Mouse (Mus musculus) cerebellum, adult 2 months (tissue): Measurements from ENCODE around the gene Ushbp1. TPM values are rescaled to one million over a fixed set of nuclear protein-coding genes. Genes with fewer than 3 reads are reported as not detected.
"Not testable (repeated sequence)": the region's sequence is repeated elsewhere in the genome, so short reads cannot be mapped to it uniquely, and the experiment has no call there.

Experiments used
- DNase-seq, 2 experiments: peaks; one replicate each; pipeline ENCODE4 v3.0.0; 2021
- H3K27ac ChIP-seq: fragments of 200-500 bp; 2 replicates; pipeline ENCODE4 v1.5.1; 2012; ENCODE audit warnings: low read length, control low read depth, inconsistent platforms; ENCODE audit not compliant: insufficient read depth
- H3K27me3 ChIP-seq: fragments of 200-500 bp; 2 replicates; pipeline ENCODE4 v1.6.1; 2012; ENCODE audit warnings: inconsistent platforms, mild to moderate bottlenecking, low read length, moderate library complexity; ENCODE audit not compliant: control insufficient read depth, insufficient read depth
- H3K4me1 ChIP-seq: fragments of 200-500 bp; 2 replicates; pipeline ENCODE4 v1.6.1; 2011; ENCODE audit warnings: low read length; ENCODE audit not compliant: control insufficient read depth, insufficient read depth
- H3K4me3 ChIP-seq: fragments of 200-500 bp; replicated peaks from 2 replicates; pipeline ENCODE3; 2011; ENCODE audit warnings: mild to moderate bottlenecking, low read depth, low read length, control low read depth; ENCODE audit not compliant: insufficient read depth
- CTCF ChIP-seq: fragments of 200-500 bp; IDR thresholded peaks from 2 replicates; pipeline ENCODE4 v1.5.1; 2011; ENCODE audit warnings: low read depth, mild to moderate bottlenecking, control low read depth, low read length, moderate library complexity, borderline replicate concordance; ENCODE audit not compliant: insufficient read depth
- POLR2A ChIP-seq: fragments of 200-500 bp; IDR thresholded peaks from 2 replicates; pipeline ENCODE4 v1.6.1; 2011; ENCODE audit warnings: low read length, control low read depth, borderline replicate concordance; ENCODE audit not compliant: insufficient read depth
- WGBS: fragments of 180-500 bp; shearing (Covaris S2); methylation state at CpG from one replicate; pipeline ENCODE4 v1.1.7; 2018; 5-methylcytosine and 5-hydroxymethylcytosine counted together
- polyA plus RNA-seq: library from polyadenylated mRNA; depleted of rRNA; stranded (reverse); fragments of >200 nt; gene quantifications from 2 replicates; pipeline ENCODE4 v1.2.3, GENCODE M21; 2012; rRNA removed

Gene Ushbp1
- polyA plus RNA-seq, 1 experiment: 9.7 TPM

DNA sequence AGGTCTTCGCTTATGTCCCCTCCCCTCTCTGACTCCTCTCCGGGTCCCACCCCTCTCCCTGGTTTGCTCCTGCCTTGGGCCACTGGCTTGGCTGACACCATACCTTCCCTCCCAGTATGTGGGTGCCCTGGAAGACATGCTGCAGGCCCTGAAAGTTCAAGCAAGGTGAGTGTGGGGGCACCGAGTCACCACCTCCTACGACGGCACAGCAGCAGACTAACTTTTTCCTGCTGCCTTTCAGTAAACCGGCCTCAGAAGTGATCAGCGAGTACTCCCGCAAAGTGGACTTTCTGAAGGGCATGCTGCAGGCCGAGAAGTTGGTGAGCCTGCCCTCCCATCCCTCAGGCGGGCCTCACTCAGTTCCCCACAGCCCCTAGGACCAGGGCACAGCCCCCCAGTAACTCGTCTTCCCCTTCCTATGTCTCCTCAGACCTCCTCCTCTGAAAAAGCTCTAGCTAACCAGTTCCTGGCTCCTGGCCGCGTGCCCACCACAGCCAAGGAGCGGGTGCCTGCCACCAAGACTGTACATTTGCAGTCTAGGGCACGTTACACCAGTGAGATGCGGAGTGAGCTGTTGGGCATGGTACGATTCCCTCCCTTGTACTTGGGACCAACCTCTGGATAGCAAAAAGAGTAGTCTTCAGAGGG is 27.9 kb downstream of the Ushbp1 start:
- Histone ChIP-seq H3K4me1 (peaks cover 5% of the 10 kb centered on the region; the same call in 1 of the 2 replicates), H3K27ac (peak overlapping the region; percentile 62), H3K4me3 (peak overlapping the region; percentile 60), H3K27me3 (no peaks in the 10 kb centered on the region)
- 23% methylated on average over 17 of the region's 17 CpGs for WGBS
- TF ChIP-seq POLR2A (no peak), CTCF (no peak)
- peak in 1 of 2 experiments; percentile 50 for DNase-seq

DNA sequence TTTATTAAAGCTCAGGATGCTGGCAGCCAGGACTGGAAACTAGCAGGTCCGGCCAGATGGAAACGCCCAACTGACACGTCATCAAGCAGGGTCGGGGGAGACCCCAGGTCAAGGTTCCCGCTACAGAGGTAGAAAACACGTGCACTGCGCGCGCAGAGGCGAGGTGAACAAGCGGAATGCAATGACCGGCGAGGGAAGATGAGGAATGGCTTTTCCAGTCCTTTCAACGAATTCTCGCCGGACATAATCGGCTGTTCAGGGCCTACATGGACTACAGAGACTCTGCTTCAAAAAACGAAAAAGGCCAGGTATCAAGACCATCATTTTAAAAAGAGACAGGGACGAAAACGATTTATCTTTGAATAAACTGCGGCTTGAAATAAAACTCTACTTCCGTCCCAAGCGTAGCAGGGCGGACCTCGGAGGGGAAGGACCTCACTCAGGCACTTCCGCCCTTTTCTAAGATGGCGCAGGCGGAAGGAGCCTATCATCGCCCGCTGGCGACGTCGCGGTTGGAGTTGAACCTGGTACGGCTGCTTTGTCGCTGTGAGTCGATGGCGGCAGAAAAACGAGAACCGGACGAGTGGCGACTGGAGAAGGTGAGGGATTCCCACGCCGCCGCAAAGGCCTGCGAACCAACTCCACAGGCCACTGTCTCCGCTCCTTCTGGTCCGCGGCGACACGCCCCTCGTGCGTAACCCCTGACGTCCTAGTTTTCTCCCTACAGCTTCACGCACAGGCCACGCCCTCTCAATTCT is 28.7 kb downstream of the Ushbp1 start, which contains the start of gene Use1:
Use1 (plus strand) TSS at position 78 of the 758 bp plus-strand sequence.
- peak; percentile 92 to 93 for DNase-seq
- Histone ChIP-seq H3K4me3 (peak within 1 kb of the TSS; percentile 60), H3K27me3 (no peaks in the 10 kb centered on the region), H3K4me1 (peaks cover 5% of the 10 kb centered on the region; the same call in 1 of the 2 replicates), H3K27ac (peak within 1 kb of the TSS; percentile 71)
- under 1% methylated on average over 56 of the region's 56 CpGs for WGBS
- TF ChIP-seq CTCF (no peak), POLR2A (peak; percentile 73; the same call in 1 of the 2 replicates)

DNA sequence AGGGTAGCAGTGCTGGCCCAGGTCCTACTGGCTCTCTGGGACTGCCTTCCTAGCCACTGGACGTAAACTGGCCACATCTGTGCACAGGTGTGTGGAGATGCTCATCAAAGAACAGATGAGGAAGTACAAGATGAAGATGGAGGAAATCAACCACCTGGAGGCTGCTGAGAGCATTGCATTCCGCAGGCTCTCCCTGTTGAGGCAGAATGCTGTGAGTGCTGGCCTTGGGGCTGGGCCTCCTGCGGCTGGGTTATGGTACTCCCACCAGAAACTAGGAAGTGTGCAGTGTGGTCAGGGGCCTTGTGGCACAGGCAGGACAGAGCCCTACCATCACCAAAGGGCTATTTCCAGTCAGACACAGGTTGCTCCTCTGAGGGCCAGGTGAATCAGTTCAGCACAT is 37.6 kb downstream of the Ushbp1 start:
- Histone ChIP-seq H3K27me3 (no peaks in the 10 kb centered on the region), H3K27ac (no peak overlapping the region), H3K4me3 (no peak overlapping the region), H3K4me1 (no peaks in the 10 kb centered on the region)
- WGBS: 88% methylated on average over 3 of the region's 3 CpGs
- TF ChIP-seq CTCF (no peak), POLR2A (no peak)
- no peak for DNase-seq

- DNase-seq: no peak
- Histone ChIP-seq H3K4me3 (no peak overlapping the region), H3K4me1 (no peaks in the 10 kb centered on the region), H3K27me3 (no peaks in the 10 kb centered on the region), H3K27ac (no peak overlapping the region)
- WGBS: 94% methylated on average over 1 of the region's 1 CpGs
- TF ChIP-seq POLR2A: no peak
- TF ChIP-seq CTCF: no peak
These were observed 44.1 kb downstream of the Ushbp1 start for GRCm38 (mm10) chr8:71351520-71351919.

- 57% methylated on average over 3 of the region's 3 CpGs for WGBS
- Histone ChIP-seq H3K4me3 (no peak overlapping the region), H3K27ac (no peak overlapping the region), H3K4me1 (no peaks in the 10 kb centered on the region), H3K27me3 (no peaks in the 10 kb centered on the region)
- no peak for TF ChIP-seq CTCF
- no peak for DNase-seq
These were observed 44.5 kb downstream of the Ushbp1 start for GRCm38 (mm10) chr8:71351117-71351516.

DNA sequence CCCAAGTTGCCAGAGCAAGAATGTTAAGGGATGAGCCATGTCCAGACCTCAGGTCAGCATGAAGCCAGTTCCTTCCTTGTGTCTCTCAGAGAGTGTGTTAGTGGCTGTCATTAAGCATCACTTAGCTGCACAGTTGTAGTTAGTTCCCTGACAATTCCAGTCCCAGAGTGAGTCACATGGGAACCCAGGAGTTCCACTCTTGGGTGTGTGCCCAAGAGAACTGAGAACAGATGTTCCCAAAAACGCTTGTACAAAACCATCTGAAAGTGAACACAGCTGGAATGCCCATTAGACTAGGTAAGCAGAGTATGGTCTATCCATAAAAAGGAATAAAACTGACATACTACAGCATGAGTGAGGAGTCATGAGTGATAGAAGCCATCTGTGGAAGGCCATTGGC is 49.0 kb downstream of the Ushbp1 start:
- WGBS: 45% methylated on average over 1 of the region's 1 CpGs
- H3K27me3 ChIP-seq: no peaks in the 10 kb centered on the region
- H3K4me3 ChIP-seq: no peak overlapping the region
- H3K4me1 ChIP-seq: no peaks in the 10 kb centered on the region
- no peak for DNase-seq
- no peak for TF ChIP-seq CTCF
- H3K27ac ChIP-seq: no peak overlapping the region

GRCm38 (mm10) chr8:71340625-71341024 is 55.0 kb downstream of the Ushbp1 start:
- TF ChIP-seq CTCF: peak; percentile 52; the same call in 1 of the 2 replicates
- no peak for TF ChIP-seq POLR2A
- DNase-seq: peak in 1 of 2 experiments; percentile 28
- Histone ChIP-seq H3K27ac (no peak overlapping the region), H3K4me1 (no peaks in the 10 kb centered on the region), H3K4me3 (no peak overlapping the region), H3K27me3 (no peaks in the 10 kb centered on the region)
- WGBS: 84% methylated on average over 5 of the region's 5 CpGs

DNA sequence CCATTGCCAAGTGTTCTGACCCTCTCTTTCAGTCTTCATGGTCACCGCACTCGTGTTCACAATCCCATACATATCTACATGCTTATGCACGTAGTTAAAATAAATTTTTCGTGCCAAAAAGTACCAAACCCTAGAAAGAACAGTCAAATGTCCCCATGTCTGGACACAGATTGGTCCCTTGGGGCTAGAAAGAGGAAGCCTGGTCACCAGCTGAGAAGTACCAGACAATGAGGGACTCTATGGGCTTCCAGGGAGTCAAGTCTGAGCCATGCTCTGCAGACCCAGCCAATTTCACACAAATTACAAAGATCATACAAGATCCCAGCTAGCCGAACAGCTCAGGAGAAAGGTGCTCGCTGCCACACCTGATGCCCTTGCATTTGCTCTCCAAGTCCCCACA is 57.8 kb downstream of the Ushbp1 start:
- 87% methylated on average over 6 of the region's 6 CpGs for WGBS
- not testable (repeated sequence) for H3K27ac ChIP-seq

More for the DNA sequence above, 57.8 kb downstream of the Ushbp1 start:
- H3K27me3 ChIP-seq, H3K4me3 ChIP-seq, DNase-seq, H3K4me1 ChIP-seq: not testable (repeated sequence)

Other genes with a start within 250 kb of the Ushbp1 start
- gene Myo9b, start 123.1 kb downstream of the Ushbp1 start, polyA plus RNA-seq: 27.5 and 28.9 TPM in 2 replicates
- 15.4 and 17.6 TPM in 2 replicates for gene Haus8, start 122.9 kb downstream of the Ushbp1 start, polyA plus RNA-seq
- gene Use1, start 29.0 kb downstream of the Ushbp1 start, polyA plus RNA-seq: 199 and 204 TPM in 2 replicates
- 7.3 and 8.0 TPM in 2 replicates for gene Ocel1, start 24.5 kb downstream of the Ushbp1 start, polyA plus RNA-seq
- gene Nr2f6, start 13.8 kb downstream of the Ushbp1 start, polyA plus RNA-seq: 53.0 and 59.8 TPM in 2 replicates
- gene Babam1, start 1.1 kb upstream of the Ushbp1 start, polyA plus RNA-seq: 163 and 179 TPM in 2 replicates
- gene Ankle1, start 10.2 kb upstream of the Ushbp1 start, polyA plus RNA-seq: 0.43 and 0.44 TPM in 2 replicates
- 392 TPM in 2 replicates for gene Abhd8, start 67.9 kb upstream of the Ushbp1 start, polyA plus RNA-seq
- 68.5 and 75.4 TPM in 2 replicates for gene Mrpl34, start 69.2 kb upstream of the Ushbp1 start, polyA plus RNA-seq
- 119 and 121 TPM in 2 replicates for gene Dda1, start 73.4 kb upstream of the Ushbp1 start, polyA plus RNA-seq
- gene Ano8, start 90.2 kb upstream of the Ushbp1 start, polyA plus RNA-seq: 76.2 and 81.8 TPM in 2 replicates
- 33.3 and 34.7 TPM in 2 replicates for gene Gtpbp3, start 92.3 kb upstream of the Ushbp1 start, polyA plus RNA-seq
- gene Plvap, start 116.0 kb upstream of the Ushbp1 start, polyA plus RNA-seq: 25.6 and 28.8 TPM in 2 replicates
- 0.08 and 0.10 TPM in 2 replicates for gene Ccdc194, start 129.9 kb upstream of the Ushbp1 start, polyA plus RNA-seq
- gene Bst2, start 141.7 kb upstream of the Ushbp1 start, polyA plus RNA-seq: 13.6 and 17.3 TPM in 2 replicates
- 113 and 118 TPM in 2 replicates for gene Mvb12a, start 147.1 kb upstream of the Ushbp1 start, polyA plus RNA-seq
- 0.21 and 0.26 TPM in 2 replicates for gene Tmem221, start 163.1 kb upstream of the Ushbp1 start, polyA plus RNA-seq
- gene Nxnl1, start 170.8 kb upstream of the Ushbp1 start, polyA plus RNA-seq: 0.10 and 0.11 TPM in 2 replicates
- 142 and 153 TPM in 2 replicates for gene Slc27a1, start 173.1 kb upstream of the Ushbp1 start, polyA plus RNA-seq
- 42.5 and 42.8 TPM in 2 replicates for gene Pgls, start 196.4 kb upstream of the Ushbp1 start, polyA plus RNA-seq
- gene Fam129c, start 201.8 kb upstream of the Ushbp1 start, polyA plus RNA-seq: 3.4 and 3.7 TPM in 2 replicates
- 74.1 and 77.6 TPM in 2 replicates for gene Colgalt1, start 215.2 kb upstream of the Ushbp1 start, polyA plus RNA-seq